Mouse (Mus musculus): ENCODE results near the gene Zdhhc5. TPM values are rescaled to one million over a fixed set of nuclear protein-coding genes. Genes with fewer than 3 reads are reported as not detected.

The Zdhhc5 gene
- 22.4 to 46.2 TPM (median 25.7 TPM) in 3 replicates for total RNA-seq (2017)

GRCm38 (mm10) chr2:84714811-84715561, at the start of gene Zdhhc5:
Gene Zdhhc5, minus strand, starts transcription at chr2:84715180.
- peak; percentile 85 for ATAC-seq (replicated peaks; ENCODE audit: insufficient number of reproducible peaks, low FRiP score, low TSS enrichment, poor library complexity, severe bottlenecking)

- no peak for ATAC-seq (replicated peaks; ENCODE audit: insufficient number of reproducible peaks, low FRiP score, low TSS enrichment, poor library complexity, severe bottlenecking)
Observed at GRCm38 (mm10) chr2:84762818-84763217, 47.8 kb upstream of the Zdhhc5 start.

- ATAC-seq (replicated peaks; ENCODE audit: insufficient number of reproducible peaks, low FRiP score, low TSS enrichment, poor library complexity, severe bottlenecking): no peak
Observed at GRCm38 (mm10) chr2:84762295-84762694, 47.3 kb upstream of the Zdhhc5 start.

- ATAC-seq (replicated peaks; ENCODE audit: insufficient number of reproducible peaks, low FRiP score, low TSS enrichment, poor library complexity, severe bottlenecking): no peak
Observed at GRCm38 (mm10) chr2:84761840-84762239, 46.9 kb upstream of the Zdhhc5 start.

GRCm38 (mm10) chr2:84761309-84761708, 46.3 kb upstream of the Zdhhc5 start:
- ATAC-seq (replicated peaks; ENCODE audit: insufficient number of reproducible peaks, low FRiP score, low TSS enrichment, poor library complexity, severe bottlenecking): no peak

GRCm38 (mm10) chr2:84760777-84761176, 45.8 kb upstream of the Zdhhc5 start:
- ATAC-seq (replicated peaks; ENCODE audit: insufficient number of reproducible peaks, low FRiP score, low TSS enrichment, poor library complexity, severe bottlenecking): no peak

- ATAC-seq (replicated peaks; ENCODE audit: insufficient number of reproducible peaks, low FRiP score, low TSS enrichment, poor library complexity, severe bottlenecking): no peak
Observed at GRCm38 (mm10) chr2:84758542-84759127, 43.7 kb upstream of the Zdhhc5 start.

GRCm38 (mm10) chr2:84757026-84757682, 42.2 kb upstream of the Zdhhc5 start:
- no peak for ATAC-seq (replicated peaks; ENCODE audit: insufficient number of reproducible peaks, low FRiP score, low TSS enrichment, poor library complexity, severe bottlenecking)

- ATAC-seq (replicated peaks; ENCODE audit: insufficient number of reproducible peaks, low FRiP score, low TSS enrichment, poor library complexity, severe bottlenecking): no peak
Observed at GRCm38 (mm10) chr2:84756245-84756644, 41.3 kb upstream of the Zdhhc5 start.

GRCm38 (mm10) chr2:84750115-84750514, 35.1 kb upstream of the Zdhhc5 start:
- no peak for ATAC-seq (replicated peaks; ENCODE audit: insufficient number of reproducible peaks, low FRiP score, low TSS enrichment, poor library complexity, severe bottlenecking)

GRCm38 (mm10) chr2:84744126-84744525, 29.1 kb upstream of the Zdhhc5 start:
- ATAC-seq (replicated peaks; ENCODE audit: insufficient number of reproducible peaks, low FRiP score, low TSS enrichment, poor library complexity, severe bottlenecking): no peak

GRCm38 (mm10) chr2:84743561-84743960, 28.6 kb upstream of the Zdhhc5 start, which contains the start of gene Gm19426:
Gene Gm19426, minus strand, starts transcription at chr2:84743655.
- no peak for ATAC-seq (replicated peaks; ENCODE audit: insufficient number of reproducible peaks, low FRiP score, low TSS enrichment, poor library complexity, severe bottlenecking)

- 0 out of 2 replicates have a peak, but pooled peaks have one; percentile 16 for ATAC-seq (replicated peaks; ENCODE audit: insufficient number of reproducible peaks, low FRiP score, low TSS enrichment, poor library complexity, severe bottlenecking)
Observed at GRCm38 (mm10) chr2:84742451-84743283, 27.7 kb upstream of the Zdhhc5 start.

GRCm38 (mm10) chr2:84741841-84742450, 27.0 kb upstream of the Zdhhc5 start:
- no peak for ATAC-seq (replicated peaks; ENCODE audit: insufficient number of reproducible peaks, low FRiP score, low TSS enrichment, poor library complexity, severe bottlenecking)

GRCm38 (mm10) chr2:84740608-84741333, 25.8 kb upstream of the Zdhhc5 start:
- no peak for ATAC-seq (replicated peaks; ENCODE audit: insufficient number of reproducible peaks, low FRiP score, low TSS enrichment, poor library complexity, severe bottlenecking)

GRCm38 (mm10) chr2:84738271-84738911, 23.4 kb upstream of the Zdhhc5 start:
- no peak for ATAC-seq (replicated peaks; ENCODE audit: insufficient number of reproducible peaks, low FRiP score, low TSS enrichment, poor library complexity, severe bottlenecking)

GRCm38 (mm10) chr2:84737451-84737925, 22.5 kb upstream of the Zdhhc5 start:
- no peak for ATAC-seq (replicated peaks; ENCODE audit: insufficient number of reproducible peaks, low FRiP score, low TSS enrichment, poor library complexity, severe bottlenecking)

Data from monocyte, adult 5-6 weeks (primary cell).